Mouse (Mus musculus) mouse trophoblast stem cell (cell line): Measurements from ENCODE around the gene Camkk2.

Experiments used
- in situ Hi-C, 2 experiments: fragments of 300-500 bp; cut with MseI, MboI; formaldehyde crosslinking; loops; 2 replicates in 1 of 2; 3 replicates in 1 of 2; pipeline ENCODE4 v1.15.1; 2025

Gene Camkk2

DNA sequence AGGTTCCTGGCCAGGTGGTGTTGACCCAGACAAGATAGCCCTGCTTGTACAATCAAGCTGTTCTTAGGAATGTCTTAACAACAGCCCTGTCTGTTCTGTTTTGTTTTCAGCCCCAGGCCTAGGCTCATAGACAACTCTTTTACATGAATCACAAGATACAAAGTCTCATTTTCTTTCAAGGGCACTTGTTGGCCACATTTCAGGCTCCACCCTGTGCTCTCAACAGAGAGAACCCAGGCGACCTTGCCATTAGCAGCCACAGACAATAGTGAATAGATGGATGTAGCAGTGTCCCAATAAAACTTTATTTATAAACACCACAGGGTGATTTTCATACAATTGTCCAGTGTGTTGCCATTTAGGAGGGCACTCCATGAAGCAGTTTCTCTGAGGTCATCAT lies 2.9 kb upstream of the Camkk2 start:
- in situ Hi-C loops, result no loop called here

DNA sequence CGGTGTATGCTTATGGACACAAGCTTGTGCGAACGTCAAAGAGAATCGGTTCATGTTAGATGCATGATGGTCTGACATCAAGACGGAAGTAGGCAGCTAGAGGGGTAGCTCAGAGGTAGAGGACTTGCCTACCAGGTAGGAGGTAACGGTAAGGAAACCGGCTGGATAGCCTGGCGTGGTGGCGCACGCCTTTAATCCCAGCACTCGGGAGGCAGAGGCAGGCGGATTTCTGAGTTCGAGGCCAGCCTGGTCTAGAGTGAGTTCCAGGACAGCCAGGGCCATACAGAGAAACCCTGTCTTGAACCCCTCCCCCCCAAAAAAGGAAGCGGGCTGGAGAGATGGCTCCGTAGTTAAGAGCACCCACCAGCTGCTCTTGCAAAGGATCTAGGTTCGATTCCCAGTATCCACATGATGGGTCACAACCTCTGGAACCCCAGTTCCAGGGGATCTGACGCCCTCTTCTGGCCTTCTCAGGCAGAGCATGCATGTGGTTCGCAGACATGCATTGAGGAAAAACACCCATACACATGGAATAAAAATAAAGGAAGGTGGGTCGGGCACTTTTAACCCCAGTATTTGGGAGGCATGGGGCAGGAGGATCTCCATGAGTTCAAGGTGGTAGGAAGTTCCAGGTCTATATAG lies 1.7 kb upstream of the Camkk2 start:
- in situ Hi-C loops, result no loop called here

DNA sequence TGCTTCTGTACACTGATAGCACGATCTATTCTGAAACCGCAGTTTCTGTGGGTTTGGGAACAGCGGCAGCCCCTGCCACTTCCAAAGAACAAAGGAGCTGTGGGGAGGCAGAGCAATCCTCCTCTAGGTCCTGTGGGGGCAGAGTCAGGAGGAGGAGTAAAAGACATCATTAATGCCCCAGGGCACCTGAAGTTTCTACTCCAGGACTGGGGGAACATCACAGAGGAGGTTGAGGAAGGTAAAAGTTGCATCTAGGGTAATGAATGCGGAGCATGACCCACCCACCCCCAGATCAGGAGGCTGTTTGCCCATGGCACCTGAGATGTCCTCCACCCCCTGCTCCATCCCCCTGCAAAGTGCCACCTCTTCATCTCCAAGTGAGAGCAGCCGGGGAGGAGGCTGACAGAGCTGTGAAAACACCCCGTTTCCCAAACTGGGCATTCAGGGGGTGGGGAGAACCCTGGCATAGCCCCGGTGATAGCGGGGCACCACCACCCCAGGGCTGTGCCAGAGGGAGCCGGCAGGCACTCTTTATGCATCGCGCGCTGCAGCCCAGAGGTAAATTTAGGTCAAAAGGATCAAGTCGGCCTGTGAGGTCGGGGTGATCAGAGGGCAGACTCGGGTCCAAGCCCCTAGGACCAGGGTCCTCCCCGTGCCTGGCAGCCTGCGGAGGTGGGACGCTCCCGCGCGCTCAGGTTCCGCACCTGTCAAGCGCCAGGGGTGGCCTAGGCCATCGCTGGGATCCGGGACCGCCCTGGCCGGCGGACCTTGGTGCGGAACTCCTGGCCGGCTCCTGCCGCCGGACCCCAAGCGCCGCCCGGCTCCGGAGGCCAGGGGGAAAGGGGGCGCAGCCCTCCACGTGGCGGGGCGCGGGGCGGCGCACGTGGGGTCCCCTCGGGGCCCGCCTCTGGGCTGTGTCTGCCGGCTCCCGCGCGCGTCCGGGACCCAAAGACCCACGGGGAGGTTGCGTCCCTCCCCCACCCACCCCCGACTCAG lies 680 bp downstream of the Camkk2 start:
- in situ Hi-C loops, result no loop called here

GRCm38 (mm10) chr5:122777322-122777721 lies 1.9 kb downstream of the Camkk2 start:
- in situ Hi-C loops, result no loop called here

DNA sequence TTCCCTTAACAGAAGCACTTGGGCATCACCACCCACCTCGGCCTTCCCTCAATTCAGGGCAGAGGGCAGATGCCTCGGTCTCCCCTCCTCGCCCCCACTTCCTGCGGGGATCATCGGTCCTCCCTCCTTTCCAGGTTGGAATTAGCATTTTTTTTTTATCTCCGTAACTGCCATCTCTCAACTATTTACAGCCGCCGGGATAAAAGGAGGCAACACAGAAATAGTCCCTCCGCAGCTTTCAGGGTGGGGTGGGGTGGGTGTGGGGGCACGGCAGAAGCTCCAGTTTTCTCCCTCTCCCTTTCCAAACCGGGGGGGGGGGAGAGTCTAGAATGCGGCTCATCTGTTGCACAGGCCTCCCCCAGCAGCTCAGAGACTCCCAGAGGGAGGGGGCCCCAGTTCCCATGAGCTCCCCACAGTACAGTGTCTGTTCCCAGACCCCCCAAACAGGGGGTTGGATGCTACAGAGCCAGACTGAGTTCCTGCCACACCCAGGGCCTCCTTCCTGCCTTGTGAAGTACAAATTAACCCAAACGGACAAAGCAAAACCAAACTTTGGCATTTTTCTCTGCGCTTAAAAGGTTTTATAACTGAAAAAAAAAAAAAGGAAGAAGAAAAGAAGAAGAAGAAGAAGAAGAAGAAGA lies 3.4 kb downstream of the Camkk2 start:
- in situ Hi-C loops, result no loop called here

GRCm38 (mm10) chr5:122774743-122775611 lies 4.2 kb downstream of the Camkk2 start:
- in situ Hi-C loops, result no loop called here

DNA sequence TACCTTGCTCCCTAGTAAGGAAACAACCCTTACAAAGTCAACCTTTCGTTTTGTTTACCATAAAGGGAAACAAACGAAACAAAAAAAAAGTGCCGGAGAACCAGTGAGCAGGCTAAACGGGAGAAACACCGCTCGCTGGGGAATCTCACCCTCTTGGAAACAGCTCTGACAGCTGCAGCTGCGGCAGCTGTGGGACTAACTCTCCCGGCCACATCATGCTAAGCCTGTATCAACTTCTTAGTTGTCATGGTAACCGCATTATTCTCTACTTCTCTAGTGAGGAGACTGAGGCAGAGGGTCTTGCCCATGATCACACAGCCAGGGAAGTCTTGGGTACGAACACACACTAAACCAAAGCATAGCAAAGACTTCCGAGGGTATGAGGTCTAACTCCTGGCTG lies 5.5 kb downstream of the Camkk2 start:
- in situ Hi-C loops, result no loop called here

- in situ Hi-C loops, result no loop called here
Observed at GRCm38 (mm10) chr5:122771428-122771827, 7.8 kb downstream of the Camkk2 start.

DNA sequence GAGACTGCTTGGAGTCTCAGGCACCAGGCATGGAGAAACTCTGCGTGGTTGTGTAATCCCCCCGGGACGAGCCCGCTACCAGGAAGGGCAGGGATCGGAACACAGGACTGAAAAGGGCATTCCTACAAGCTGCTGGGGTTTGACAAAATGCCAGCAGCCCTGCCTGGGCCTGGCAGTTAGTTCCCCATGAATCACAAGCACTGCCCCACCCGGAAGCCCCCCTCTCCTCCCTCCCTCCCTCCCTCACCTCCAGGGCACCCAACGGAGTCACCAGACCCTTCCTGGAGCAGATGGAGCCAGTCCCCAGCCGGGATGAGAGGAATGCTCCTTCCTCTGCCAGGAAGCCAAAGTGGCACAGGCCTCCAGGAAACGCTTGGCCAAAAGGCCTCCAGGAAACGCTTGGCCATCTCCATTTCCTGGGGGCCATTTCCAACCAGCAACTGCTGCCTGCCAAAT lies 8.4 kb downstream of the Camkk2 start:
- in situ Hi-C loops, result no loop called here

DNA sequence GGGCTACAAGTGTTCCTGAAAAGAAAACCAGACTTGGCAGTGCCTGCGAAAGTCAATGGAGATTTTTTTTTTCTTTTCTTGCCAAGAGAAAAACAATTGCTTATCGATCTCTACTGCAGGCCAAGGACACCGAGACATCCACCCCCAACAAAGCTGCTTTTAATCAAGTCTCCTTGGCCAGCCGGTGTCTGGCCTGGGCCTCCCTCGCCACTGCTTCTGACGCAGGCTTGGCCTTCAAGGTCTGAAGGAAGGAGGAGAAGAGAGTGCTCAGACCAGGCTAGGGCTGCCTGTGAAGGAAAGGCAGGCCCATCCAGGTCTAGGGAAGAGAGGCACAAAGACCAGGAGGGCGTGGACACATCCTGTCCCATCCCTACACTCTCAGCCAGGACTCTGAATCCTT lies 8.9 kb downstream of the Camkk2 start:
- in situ Hi-C loops, result no loop called here

DNA sequence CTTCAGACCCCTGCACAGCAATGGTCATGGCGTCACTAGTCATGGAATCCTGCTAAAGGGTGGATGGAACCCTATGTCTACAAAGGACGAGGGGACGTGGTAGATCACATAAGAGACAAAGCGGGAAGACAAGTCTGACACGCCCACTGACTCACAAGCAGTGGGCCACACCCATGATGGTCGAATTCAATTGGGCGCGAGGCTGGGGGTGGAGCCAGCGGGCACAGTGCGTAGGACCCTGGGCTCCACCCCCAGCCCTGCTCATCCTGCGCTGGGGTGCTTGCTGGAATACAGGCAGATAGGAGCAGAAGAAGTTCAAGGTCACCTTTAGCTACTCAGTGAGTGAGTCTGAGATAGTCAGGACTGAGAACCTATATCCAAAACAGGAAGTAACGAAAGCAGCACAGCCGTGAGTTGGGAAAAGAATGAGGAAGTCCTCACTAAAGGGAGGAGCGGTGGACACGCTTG lies 10.1 kb downstream of the Camkk2 start:
- in situ Hi-C loops, result no loop called here

GRCm38 (mm10) chr5:122767283-122767682 lies 11.9 kb downstream of the Camkk2 start:
- in situ Hi-C loops, result no loop called here

- in situ Hi-C loops, result no loop called here
Observed at GRCm38 (mm10) chr5:122764032-122764464, 15.2 kb downstream of the Camkk2 start.

DNA sequence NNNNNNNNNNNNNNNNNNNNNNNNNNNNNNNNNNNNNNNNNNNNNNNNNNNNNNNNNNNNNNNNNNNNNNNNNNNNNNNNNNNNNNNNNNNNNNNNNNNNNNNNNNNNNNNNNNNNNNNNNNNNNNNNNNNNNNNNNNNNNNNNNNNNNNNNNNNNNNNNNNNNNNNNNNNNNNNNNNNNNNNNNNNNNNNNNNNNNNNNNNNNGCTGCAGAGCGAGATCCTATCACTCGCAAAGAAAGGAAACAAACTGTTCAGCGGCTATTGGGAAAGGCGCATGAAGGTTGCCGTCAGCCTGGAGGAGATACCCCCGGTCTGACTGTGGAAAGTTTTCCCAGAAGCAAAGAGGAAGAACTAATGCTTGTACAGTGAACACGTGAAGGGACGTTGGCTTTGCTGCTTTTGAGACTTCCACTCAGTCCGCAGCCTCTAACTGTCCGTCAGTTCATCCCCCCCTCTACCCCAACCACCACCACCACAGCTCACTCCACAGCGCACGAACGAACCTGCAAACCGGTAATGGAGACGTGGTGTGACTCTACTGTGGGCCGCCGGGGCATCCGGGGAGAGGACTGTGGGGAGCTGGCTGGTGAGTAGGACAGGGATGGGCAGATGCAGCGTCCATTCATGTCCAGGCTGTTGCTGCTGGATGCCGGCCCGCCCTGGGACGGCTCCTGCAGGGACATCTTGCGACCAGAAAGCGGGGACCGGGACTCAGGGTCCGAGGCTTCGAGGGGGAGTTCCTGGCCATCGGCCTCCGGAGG lies 15.8 kb downstream of the Camkk2 start:
- in situ Hi-C loops, result no loop called here

- in situ Hi-C loops, result no loop called here
Observed at GRCm38 (mm10) chr5:122756680-122757079, 22.5 kb downstream of the Camkk2 start.

- in situ Hi-C loops, result no loop called here
Observed at GRCm38 (mm10) chr5:122756144-122756543, 23.1 kb downstream of the Camkk2 start.

DNA sequence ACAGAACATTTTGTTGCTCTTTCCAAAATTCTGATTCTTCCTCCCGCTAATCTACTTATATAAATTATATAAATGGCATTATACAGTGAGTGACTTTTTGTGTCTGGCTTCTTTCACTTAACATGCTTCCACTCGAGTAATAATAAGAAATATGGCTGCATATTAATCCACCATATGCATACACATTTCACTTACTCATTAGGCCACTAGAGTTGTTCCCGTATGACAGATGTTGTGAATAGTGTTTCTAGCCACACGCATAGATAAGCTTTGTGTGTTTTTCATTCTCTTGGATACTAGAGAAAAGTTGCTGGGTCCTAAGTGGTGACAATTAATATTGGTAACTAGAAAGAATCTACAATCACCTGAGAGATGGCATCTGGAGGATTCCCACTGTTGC lies 23.6 kb downstream of the Camkk2 start:
- in situ Hi-C loops, result no loop called here

GRCm38 (mm10) chr5:122754477-122754876 lies 24.7 kb downstream of the Camkk2 start:
- in situ Hi-C loops, result no loop called here

DNA sequence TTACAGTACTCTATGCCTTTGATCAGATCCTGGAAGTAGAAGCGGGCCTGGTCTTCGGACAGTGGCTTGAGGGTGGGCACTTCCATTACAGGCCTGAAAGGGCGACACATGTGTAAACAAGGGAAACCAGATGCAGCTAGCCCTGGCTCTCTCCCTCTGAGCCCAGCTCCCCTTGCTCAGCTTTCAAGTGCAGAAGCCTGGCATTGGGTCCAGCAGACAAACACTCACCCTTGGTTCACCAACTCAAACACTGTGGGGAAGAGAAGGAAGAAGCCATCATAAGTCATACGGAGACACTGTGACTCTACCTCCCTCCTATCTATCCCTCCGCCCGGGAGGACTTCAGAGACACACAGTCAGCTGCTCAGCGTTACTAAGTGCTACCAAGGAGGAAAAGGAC lies 31.3 kb downstream of the Camkk2 start:
- in situ Hi-C loops, result no loop called here

DNA sequence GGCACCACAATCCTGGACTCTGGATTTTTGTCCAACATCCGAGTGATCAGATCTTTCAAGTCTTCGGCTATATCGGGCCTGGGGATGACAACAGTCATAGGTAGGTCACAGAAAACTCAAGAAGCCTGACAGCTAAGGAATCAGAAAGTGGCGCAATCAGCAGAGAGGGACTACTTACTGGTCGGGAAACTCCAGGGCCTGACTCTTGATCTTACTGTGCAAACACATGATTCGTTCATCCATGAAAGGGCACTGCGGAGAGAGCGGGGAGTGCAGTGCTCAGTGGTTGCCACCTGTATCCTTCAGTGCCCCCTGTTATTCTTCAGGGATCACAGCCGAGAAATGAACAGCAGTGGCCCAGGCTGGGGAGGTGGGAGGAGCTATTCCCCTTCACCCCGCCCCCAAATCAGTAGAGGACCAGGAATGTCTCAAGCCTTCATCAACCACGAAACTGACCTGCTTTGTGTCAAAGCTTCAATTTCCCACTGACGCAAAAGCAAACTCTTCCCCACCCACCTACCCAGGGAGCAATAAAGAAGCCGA lies 35.3 kb downstream of the Camkk2 start:
- in situ Hi-C loops, result no loop called here
